Mouse (Mus musculus) heart, postnatal 14 days (tissue): ENCODE data around the gene Arhgef16. TPM values are rescaled to one million over a fixed set of nuclear protein-coding genes. Genes with fewer than 3 reads are reported as not detected.

ENCODE experiments used
- DNase-seq, 2 experiments: peaks; one replicate each; pipeline ENCODE4 v3.0.0; 2021 to 2022
- intact Hi-C: fragments of 180-260 bp; cut with DNase I; formaldehyde crosslinking; loops from one replicate; pipeline ENCODE4 v1.15.1; 2025
- long read RNA-seq, 2 experiments: library from polyadenylated mRNA; stranded (forward); transcript quantifications; one replicate each; pipeline ENCODE4 v2.0.0; 2021
- total RNA-seq, 2 experiments: library from RNA; stranded (reverse); gene quantifications; 2 replicates each; pipeline ENCODE4 v1.2.3; 2021

The Arhgef16 gene
- under 1 TPM; 0.65 to 0.71 TPM for total RNA-seq
- long read RNA-seq, experiment 1, partial matches to known transcripts, result 1 of 3 reads
- long read RNA-seq, experiment 1, other reads (novel, unspliced or antisense), result 1 of 3 reads
- long read RNA-seq, experiment 2, partial matches to known transcripts, result 0 of 2 reads
- long read RNA-seq, experiment 2, other reads (novel, unspliced or antisense), result 2 of 2 reads

DNA sequence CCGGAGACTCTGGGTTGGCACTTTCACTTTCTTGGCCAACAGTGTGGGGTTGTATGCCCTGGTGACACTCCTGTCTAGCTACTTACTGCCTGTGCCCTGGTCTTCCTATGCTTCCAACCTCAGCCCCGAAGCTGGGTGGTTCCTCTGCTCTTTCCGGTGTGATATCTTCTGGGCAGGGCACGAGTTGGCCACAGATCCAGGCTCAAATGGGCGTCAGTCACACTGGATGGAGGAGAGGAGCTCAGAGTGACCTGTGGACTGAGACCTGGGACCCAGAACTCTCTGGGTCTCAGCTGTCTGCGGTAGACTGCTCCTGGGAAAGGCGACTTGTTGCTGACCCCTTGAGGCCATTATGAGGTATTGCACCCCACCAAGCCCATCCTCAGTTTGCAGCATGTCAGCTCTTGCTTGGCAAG lies at the start of gene Arhgef16:
TSS of gene Arhgef16 (minus strand) at position 211 of the 416 bp plus-strand sequence.
- intact Hi-C loops, result loop anchor here (2.0 kb wide), 2 partner anchors 139 to 237 kb away; no protein-coding TSS in a partner anchor
- DNase-seq, result peak; percentile 40 to 59

DNA sequence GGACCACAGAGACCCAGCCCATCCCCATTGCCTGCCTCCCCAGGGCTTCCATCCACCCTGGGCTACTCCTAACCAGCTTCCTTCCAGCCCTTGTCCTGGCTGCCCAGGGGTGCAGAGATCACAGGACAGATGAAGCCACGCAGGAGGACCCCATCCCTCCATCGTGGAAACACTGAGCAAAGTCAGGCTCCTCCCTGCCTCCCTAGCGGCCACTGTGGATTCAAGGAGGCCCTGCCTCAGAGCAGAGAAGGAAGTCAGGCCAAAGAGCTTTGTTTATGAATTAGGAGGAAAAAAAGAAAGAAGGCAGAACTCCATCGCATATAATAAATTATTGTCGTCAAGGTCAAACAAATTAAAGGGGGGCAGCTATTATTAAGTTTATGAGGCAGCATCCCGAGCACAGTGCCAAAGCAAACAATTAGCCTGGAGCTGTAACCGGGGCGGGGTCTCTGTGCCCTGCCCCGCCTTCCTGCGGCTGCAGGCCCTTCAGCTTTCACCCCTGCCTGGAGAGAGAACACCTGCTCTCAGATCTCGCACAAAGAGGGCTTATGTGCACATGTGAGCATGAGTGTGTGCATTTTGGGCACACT lies 46.8 kb upstream of the Arhgef16 start:
- intact Hi-C loops, result no loop called here
- DNase-seq, result no peak

DNA sequence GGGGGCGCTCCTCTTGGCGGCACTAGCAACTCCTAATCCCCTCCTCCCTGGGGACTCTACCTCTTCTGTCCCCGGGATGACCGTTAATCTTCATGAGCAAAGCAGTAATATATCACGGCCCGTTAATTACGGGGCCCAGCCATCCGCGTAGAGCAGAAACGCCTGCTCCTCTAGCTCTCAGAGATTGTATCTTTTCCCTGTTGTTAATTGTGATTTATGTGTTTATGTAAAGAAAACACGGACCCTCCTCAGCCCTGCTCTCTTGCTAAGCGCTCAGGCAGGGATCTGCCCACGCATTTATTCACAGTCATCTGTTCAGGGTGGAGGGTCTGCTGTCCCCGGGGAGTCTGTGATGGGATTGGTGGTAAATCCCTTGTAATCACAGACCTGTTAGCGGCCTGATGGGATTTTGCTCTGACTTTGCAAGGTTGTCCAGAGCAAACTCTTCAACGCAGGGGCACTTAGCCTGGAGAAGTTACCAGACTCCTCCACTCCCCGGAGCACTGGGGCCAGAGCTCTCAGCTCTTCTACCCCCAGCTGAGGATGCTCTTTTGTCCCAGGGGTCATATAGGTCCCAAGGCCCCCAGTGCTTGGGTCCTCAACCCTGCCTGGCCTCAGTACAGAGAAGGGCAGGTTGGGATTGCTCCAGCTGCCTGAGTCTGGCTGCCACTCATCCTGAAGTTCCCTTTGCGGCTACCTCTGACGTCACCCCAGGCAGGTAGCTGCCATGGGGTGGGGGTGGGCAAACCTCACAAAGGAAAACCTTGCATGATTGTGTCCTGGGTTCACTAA lies 45.5 kb upstream of the Arhgef16 start:
- no peak for DNase-seq
- intact Hi-C loops, result no loop called here

DNA sequence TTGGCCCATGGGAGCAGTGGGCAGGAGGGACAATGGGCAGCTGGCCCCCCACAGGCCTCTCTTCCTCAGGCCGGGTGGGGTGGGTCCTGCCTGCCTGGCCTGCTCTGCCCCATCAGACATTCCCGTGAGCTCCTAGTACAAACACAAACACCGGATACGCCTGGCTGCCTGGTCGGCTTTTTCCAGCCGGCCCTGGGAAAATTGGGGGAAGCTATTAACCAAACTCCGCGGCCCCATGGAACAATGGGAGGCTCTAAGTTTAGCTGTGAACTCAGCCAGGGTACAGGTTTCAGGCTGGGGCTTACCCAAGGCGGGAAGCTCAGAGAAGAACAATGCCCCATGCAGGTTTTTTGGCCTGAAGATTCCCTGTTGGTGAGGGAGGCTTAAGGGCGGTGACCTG lies 35.2 kb upstream of the Arhgef16 start:
- DNase-seq, result peak; percentile 50 to 60
- intact Hi-C loops, result no loop called here

DNA sequence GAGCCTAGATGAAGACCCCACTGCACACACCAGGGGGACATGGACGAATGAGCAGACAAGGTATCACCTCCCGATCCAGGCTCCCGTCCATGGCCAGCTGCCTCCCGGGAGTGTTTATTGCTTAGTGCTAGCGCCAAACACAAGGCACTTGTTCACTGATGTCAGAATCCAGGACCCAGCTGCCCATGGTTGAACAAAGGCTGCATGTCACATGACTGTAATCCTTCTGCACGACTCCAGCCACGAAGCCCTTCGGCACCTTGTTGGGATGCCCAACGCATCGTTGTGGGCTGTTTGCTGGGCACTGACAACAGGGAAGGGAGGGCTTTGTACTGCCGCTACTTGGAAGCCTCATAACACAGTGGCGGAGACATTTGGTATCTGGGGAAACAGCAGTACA lies 34.3 kb upstream of the Arhgef16 start, which contains the start of gene B230104I21Rik:
TSS of gene B230104I21Rik (plus strand) at position 367 of the 400 bp plus-strand sequence.
- intact Hi-C loops, result no loop called here
- DNase-seq, result no peak

DNA sequence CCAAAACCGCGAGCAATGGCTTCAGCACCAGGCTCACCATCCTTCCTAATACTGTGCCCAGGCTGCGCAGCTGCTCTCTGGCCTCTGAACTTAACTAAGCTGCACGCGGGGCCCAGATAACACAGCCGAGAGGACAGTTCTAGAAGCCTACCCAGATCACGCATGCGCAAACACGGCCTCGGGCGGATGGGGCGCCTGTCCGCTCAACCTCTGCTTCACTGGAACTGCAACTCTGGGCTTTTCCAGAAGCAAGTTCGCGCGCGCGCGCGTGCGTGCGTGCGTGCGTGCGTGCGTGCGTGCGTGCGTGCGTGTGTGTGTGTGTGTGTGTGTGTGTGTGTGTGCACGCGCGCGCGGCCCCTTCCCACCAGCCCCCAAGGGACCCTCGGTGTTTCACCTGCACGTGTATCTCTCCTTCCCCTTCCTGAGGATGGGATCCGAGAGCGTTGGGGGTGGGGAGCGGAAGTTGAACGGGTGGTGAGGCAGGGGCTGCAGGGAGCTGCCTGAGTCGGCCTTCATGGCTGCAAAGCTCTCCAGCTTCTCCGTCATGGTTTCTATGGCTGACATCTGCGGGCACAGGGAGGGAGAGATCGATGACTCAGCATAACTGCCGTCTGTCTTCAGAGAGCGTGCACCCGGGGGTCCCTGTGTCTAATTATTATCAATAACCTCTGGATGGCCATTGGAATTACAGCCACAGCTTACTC lies 33.4 kb upstream of the Arhgef16 start:
- intact Hi-C loops, result no loop called here
- DNase-seq, result peak; percentile 59 to 61

DNA sequence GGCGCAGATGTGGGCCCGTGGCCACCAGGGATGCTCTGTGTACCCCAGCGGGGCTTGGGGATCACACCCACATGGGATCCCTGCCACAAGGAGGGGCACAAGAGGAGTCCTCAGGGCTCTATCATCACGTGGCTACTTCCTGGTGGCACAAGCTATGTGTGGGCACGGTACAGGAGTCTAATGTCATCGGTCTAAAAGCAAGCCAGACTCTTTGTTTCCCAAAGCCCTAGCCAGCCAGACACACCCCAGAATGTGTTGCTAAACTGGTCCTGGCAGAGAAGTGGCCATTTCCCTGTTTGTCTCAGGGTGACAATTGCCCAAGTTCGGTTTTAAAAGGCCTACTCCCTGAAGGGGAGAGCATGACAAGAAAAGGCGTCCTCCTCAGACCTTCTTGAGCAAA lies 31.8 kb upstream of the Arhgef16 start:
- DNase-seq, result peak in 1 of 2 experiments; percentile 25
- intact Hi-C loops, result no loop called here

DNA sequence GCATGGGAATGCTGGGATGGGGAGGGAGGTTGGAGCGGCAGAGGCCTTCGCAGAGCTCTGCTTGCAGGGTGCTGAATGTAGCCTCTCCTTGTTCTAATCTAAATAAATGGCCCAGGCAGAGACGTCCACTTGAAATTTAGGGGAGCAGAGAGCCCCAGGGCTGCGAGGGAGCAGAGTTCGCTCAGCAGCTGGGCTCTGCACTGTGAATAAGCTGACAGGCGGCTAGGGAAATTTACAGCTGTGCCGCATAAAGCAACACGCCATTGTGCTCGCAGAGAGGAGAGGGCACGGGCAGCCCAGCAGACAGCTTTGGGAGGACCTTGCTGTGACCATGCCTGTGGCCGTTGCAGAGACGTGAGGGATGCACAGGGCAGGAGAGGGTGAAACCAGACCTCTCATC lies 29.8 kb upstream of the Arhgef16 start:
- no peak for DNase-seq
- intact Hi-C loops, result loop anchor here (2.0 kb wide), 1 partner anchor 304 kb away; no protein-coding TSS in a partner anchor

DNA sequence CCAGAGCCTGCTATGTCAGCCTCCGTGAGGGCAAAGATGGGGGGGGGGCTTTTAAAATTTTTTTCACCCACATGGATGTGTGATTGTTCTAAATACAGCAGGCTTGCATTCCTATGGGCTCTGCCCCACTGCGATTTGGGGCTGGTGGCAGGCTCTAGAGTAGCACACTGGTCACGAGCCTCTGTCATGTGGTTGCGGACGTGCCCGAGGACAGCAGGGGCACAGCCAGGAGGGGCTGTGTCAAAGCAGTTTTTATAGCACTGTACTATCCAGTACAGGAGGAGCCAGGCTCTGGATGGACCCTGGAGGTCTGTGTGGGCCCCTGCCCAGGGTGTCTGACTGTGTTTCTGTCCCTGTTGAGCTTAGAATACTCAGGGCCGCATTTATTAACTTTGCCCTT lies 28.5 kb upstream of the Arhgef16 start:
- peak; percentile 41 to 49 for DNase-seq
- intact Hi-C loops, result loop anchor here (2.0 kb wide), 1 partner anchor 305 kb away; no protein-coding TSS in a partner anchor

DNA sequence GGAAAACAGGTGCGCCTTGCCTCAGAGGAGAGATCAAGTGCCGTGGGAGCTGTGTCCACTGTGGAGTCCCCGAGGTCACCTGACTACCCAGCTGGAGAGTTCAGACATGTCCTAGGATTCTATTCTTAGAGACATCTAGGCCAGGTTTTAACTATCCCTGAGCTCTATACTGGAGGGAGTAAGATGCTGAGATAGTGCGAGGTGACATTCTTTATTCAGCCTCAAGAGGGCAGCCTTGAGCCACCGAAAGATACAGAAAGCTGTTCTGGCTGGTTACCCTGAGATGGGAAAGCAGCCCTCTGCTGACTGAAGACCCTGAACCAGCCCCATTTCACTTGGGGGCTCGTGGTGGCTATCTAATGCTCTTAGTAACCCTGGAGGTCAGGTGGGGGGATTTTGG lies 27.4 kb upstream of the Arhgef16 start:
- intact Hi-C loops, result loop anchor here (2.0 to 10.0 kb wide), 5 partner anchors 62 to 498 kb away; no protein-coding TSS in a partner anchor
- peak; percentile 63 to 81 for DNase-seq

DNA sequence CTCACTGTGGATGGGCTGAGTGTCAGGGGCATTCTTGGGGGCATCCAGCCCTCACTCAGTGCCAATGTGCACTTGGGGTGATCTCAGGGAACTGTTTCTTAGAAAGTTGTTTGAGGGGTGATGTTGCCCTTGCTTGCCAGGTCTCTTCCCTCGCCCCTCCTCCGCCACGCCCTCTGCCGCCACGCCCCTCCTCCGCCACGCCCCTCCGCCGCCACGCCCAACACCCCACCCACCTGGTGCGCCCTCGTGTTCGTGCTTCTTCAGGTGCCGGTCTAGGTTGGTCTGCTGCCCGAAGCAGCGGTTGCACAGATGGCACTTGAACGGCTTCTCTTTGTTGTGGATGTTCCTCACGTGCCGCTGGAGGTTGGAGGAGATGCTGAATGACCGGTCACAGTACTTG lies 27.0 kb upstream of the Arhgef16 start:
- DNase-seq, result no peak
- intact Hi-C loops, result loop anchor here (2.0 to 10.0 kb wide), 5 partner anchors 62 to 499 kb away; no protein-coding TSS in a partner anchor

DNA sequence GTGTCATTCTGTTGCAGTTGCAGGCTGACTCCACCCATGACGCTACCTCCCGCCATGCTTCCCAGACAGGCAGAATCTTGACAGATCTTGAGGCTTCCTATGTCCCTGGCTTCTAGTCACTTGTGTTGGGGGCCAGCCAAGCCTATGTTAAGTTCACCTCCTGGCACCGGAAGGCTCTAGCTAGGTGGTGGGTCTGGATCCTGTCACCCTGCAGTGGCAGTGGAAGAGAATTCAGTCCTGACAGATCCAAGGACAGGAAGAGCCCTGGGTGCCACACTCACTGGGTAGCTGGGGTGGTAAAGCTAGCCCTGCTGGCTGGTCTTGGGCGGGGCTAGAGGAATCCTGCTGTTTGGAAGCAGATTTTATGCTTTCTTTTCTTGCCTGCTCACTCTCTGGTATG lies 23.9 kb upstream of the Arhgef16 start:
- DNase-seq, result no peak

DNA sequence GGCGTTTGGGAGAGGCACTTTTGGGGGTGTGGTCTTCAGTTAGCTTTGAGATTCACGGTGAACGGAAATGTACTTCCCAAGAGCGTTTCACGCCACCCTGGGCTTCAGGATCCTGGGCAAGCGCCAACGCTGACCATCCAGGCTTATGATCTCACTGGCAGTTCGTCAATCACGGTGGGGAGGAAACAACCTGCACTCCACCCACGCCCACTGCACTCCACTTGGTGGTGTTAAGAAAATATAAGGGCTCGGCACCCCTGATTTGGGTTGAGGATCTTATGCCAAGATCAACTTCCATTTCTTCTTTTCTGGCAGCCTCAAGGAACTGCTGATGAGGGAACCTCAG lies 12.1 kb upstream of the Arhgef16 start:
- DNase-seq, result no peak
- intact Hi-C loops, result no loop called here

More for the DNA sequence above, 23.9 kb upstream of the Arhgef16 start:
- intact Hi-C loops, result loop anchor here (5.0 to 10.0 kb wide), 3 partner anchors 432 to 502 kb away; no protein-coding TSS in a partner anchor

DNA sequence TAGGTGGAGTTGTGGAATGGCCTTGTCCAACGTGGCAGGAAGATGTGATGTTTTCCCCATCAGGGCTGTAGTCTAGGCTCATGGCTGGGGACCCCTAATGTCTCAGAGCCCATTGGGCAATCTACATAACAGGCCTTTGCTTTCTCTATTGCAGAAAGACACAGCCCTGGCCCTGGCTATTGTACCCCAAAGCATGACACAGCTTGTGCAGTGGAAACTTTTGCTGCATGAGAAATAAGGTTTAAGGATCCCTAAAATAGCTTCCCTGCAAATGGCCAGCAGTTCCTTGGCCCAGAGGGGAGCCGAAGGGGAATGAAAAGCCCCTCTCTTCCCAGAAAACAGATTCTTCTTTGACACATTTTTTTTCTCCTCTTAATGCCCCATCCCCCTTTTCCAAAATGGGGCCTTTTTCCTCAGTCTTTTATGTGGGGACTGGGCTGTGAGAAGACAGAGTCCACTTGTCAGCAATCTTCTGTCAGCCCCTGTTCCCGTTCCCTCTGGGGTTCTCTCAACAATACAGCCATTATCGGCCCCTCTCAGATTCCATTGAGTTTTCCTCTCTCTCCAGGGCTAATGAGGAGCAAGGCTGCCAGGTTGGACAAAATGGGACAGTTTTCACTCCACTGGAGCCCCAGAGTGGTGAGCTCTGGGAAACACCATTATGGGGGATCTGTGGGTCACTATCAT lies 11.6 kb upstream of the Arhgef16 start:
- intact Hi-C loops, result no loop called here
- no peak for DNase-seq

DNA sequence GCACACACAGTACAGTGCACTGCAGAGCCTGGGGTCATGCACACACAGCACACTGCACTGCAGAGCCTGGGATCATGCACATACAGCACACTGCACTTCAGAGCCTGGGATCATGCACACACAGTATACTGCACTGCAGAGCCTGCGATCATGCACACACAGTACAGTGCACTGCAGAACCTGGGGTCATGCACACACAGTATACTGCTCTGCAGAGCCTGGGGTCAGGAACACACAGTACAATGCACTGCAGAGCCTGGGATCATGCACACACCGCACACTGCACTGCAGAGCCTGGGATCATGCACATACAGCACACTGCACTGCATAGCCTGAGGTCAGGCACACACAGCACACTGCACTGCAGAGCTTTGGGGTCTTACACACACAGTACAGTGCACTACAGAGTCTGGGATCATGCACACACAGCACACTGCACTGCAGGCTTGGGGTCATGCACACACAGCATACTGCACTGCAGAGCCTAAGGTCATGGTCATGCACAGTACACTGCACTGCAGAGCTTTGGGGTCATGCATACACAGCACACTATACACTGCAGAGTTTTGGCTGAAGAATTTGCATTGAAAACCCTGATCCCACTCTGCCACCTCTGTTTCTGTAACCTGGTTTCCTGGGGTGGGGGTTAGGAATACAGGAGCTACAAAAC lies 10.8 kb upstream of the Arhgef16 start:
- intact Hi-C loops, result no loop called here
- DNase-seq, result no peak

DNA sequence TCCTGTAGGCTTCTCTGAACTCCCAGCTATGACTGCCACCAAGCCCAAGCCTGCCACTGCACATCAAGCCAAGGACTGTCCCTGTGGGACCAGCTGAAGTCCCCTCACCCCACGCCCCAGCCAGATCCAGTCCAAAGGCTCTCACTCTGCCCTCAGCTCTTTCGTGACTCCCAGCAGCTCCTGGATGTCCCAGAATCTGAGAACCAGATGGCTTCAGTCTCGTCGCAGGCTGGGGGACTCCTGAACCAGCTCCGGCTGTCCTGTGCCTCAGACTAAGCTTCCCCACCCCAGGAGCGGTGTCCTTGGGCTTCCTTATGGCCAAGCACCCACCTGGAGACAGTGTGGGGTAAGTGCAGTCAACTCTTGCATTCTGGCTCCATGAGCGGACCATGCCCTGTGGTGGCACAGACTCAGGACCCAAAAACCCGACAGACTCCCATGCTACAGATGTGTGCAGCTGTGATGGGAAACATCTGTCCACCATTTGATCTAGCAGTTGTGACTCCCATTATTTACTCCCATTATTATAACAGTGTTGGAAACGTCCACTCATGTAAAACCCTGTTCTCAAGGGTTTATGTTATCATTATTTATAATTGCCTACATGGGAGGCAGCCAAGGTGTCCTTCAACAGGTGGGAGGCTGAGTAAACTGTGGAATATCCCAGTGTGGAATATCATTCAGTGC lies 9.2 kb upstream of the Arhgef16 start:
- intact Hi-C loops, result no loop called here

DNA sequence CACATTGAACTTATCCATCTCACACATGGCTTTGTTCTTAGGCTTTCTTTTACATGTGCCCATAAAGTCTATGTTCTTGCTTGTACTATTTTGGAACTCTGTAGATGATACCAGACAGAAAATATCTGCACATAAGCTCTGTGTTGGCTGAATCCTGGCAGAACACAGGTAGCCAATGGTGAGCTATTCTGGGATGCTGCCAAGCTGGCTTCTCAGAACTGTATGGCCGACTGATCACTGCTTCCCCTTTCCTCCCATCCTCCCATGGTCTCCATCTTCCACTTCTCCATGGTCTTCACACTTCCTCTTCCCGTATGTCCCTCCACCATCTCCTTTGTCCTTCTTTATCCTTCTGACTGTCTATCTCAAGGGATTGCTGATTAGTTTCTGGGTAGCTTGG lies 7.7 kb upstream of the Arhgef16 start:
- intact Hi-C loops, result no loop called here
- no peak for DNase-seq

More for the DNA sequence above, 9.2 kb upstream of the Arhgef16 start:
- DNase-seq, result no peak

DNA sequence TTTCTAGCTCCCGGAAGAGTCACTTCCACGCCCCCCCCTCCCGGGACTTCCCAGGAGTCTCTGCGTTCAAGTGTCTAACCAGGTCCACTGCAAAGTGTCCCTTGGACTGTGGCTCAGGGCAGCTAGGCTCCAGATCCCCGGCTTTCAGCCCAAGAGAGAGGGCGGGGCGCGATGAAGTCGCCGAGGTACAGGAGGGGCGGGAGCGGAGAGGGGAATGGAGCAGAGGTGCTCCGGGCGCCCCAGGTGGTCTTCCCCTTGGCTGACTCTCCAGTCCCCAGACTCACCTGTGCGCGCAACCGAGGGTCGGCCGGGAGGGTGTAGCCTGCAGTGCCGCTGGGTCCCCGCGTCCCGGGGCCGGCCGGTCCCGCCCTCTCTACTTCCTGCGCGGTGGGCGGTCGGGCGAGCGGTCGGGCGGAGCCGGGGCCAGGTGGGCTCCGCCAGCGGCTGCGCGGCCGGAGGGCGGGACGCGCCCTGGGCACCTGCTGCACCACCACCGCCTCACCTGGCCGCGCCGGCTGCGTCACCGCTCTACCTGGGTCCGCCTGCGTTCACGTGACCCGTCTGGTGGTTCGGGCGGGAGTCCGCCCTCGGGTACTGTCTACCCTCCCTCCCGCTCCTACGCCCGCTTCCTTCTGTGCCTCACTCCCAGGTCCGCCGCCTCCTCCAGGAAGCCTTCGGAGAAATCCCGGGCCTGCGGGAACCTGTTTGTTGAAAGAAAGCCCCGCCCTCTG lies 1.8 kb downstream of the Arhgef16 start:
- DNase-seq, result no peak
- intact Hi-C loops, result loop anchor here (2.0 kb wide), 2 partner anchors 137 to 235 kb away; no protein-coding TSS in a partner anchor
